ENCODE assay signal across 8 mouse cellular contexts in genomic region chrX:36195736-36196525, GRCm38 (mm10). TPM values are rescaled to one million over a fixed set of nuclear protein-coding genes. Genes with fewer than 3 reads are reported as not detected.
A peak's percentile ranks its signal among the peaks of the same experiment; 100 is the strongest.
DNase-seq lines count a peak whose midpoint lies in the region; ATAC-seq lines count a peak whose summit lies in the region.

Gene Zcchc12, plus strand, starts transcription at chrX:36195904.

- H3K9ac ChIP-seq in forebrain, embryonic 14.5 days (ENCODE audit: low read length), result peak within 1 kb of the TSS; percentile 55
- H3K9ac ChIP-seq in intestine, embryonic 14.5 days (ENCODE audit: low read length), result no peak within 1 kb of the TSS
- no peak within 1 kb of the TSS for H3K9ac ChIP-seq in limb, embryonic 13.5 days

- H3K4me3 ChIP-seq in forebrain, embryonic 14.5 days (ENCODE audit: low read depth, low read length), result peak within 1 kb of the TSS; percentile 35
- peak within 1 kb of the TSS; percentile 21 for H3K4me3 ChIP-seq in intestine, embryonic 14.5 days (ENCODE audit: low read depth, low read length)
- peak within 1 kb of the TSS; percentile 35 for H3K4me3 ChIP-seq in limb, embryonic 13.5 days

- peak within 1 kb of the TSS; percentile 44 for H3K4me2 ChIP-seq in forebrain, embryonic 14.5 days (ENCODE audit: low read length)
- H3K4me2 ChIP-seq in intestine, embryonic 14.5 days (ENCODE audit: low read length), result peak within 1 kb of the TSS; percentile 41
- peak within 1 kb of the TSS; percentile 63 for H3K4me2 ChIP-seq in limb, embryonic 13.5 days (replicated peaks)

- H3K36me3 ChIP-seq in forebrain, embryonic 14.5 days (ENCODE audit: control insufficient read depth, insufficient read depth, low read length), result no peaks in the 10 kb centered on the region
- no peaks in the 10 kb centered on the region for H3K36me3 ChIP-seq in intestine, embryonic 14.5 days (ENCODE audit: control insufficient read depth, insufficient read depth, low read length)
- H3K36me3 ChIP-seq in limb, embryonic 13.5 days, result no peaks in the 10 kb centered on the region

- H3K27me3 ChIP-seq in forebrain, embryonic 14.5 days (replicated peaks; ENCODE audit: control insufficient read depth, insufficient read depth, low read length), result no peaks in the 10 kb centered on the region
- 0 out of 2 replicates have a peak, but pooled peaks cover 3% of the 10 kb centered on the region for H3K27me3 ChIP-seq in intestine, embryonic 14.5 days (replicated peaks; ENCODE audit: control insufficient read depth, insufficient read depth, low read length)
- H3K27me3 ChIP-seq in limb, embryonic 13.5 days, result no peaks in the 10 kb centered on the region

- no peaks in the 10 kb centered on the region for H3K9me3 ChIP-seq in forebrain, embryonic 14.5 days (replicated peaks; ENCODE audit: control insufficient read depth, low read length)
- H3K9me3 ChIP-seq in intestine, embryonic 14.5 days (ENCODE audit: control insufficient read depth, low read length), result no peaks in the 10 kb centered on the region
- no peaks in the 10 kb centered on the region for H3K9me3 ChIP-seq in limb, embryonic 13.5 days

- peak; percentile 6 to 42 for DNase-seq in adrenal gland, adult (ENCODE audit: inconsistent age in 2 of 2, low spot score in 1 of 2)
- DNase-seq in adrenal gland, adult 8-10 months, result no peak
- DNase-seq in adrenal gland, postnatal 14 days, result peak; percentile 48
- DNase-seq in forebrain, embryonic 14.5 days (ENCODE audit: low spot score), result peak; percentile 75
- DNase-seq in intestine, embryonic 14.5 days (ENCODE audit: low spot score), result no peak
- peak; percentile 52 for DNase-seq in right cerebral cortex, adult 18-20 months
- DNase-seq in urinary bladder, adult 2 months (ENCODE audit: low spot score), result no peak

- 34% methylated on average over 28 of the region's 28 CpGs for WGBS in forebrain, embryonic 14.5 days
- 14% methylated on average over 24 of the region's 28 CpGs for WGBS in intestine, embryonic 14.5 days
- 14% methylated on average over 27 of the region's 28 CpGs for WGBS in limb, embryonic 13.5 days

- no peaks in the 10 kb centered on the region for H3K4me1 ChIP-seq in forebrain, embryonic 14.5 days (ENCODE audit: control insufficient read depth, insufficient read depth, low read length)
- no peaks in the 10 kb centered on the region for H3K4me1 ChIP-seq in intestine, embryonic 14.5 days (replicated peaks; ENCODE audit: control insufficient read depth, insufficient read depth, low read length)
- peaks cover 4% of the 10 kb centered on the region; the same call in 1 of the 2 replicates for H3K4me1 ChIP-seq in limb, embryonic 13.5 days

- peak; percentile 79 for ATAC-seq in forebrain, embryonic 14.5 days
- ATAC-seq in intestine, embryonic 14.5 days (replicated peaks; ENCODE audit: low FRiP score, low TSS enrichment, low read depth), result no peak
- peak; percentile 64 for ATAC-seq in limb, embryonic 13.5 days (ENCODE audit: low FRiP score, low read depth)

- peak within 1 kb of the TSS; percentile 68 for H3K27ac ChIP-seq in forebrain, embryonic 14.5 days (ENCODE audit: low read depth, low read length)
- H3K27ac ChIP-seq in intestine, embryonic 14.5 days (ENCODE audit: low read depth), result no peak within 1 kb of the TSS
- no peak within 1 kb of the TSS for H3K27ac ChIP-seq in limb, embryonic 13.5 days

RNA-seq across cellular contexts. Expression of gene Zcchc12, which starts in this region (rescaled TPM):
- total RNA-seq in adrenal gland, adult 8-10 months (2022), result 1 to 10 TPM; 4.1 to 9.0 (median 5.5) TPM
- total RNA-seq in adrenal gland, postnatal 14 days (2021), result 4.1 and 6.3 TPM in 2 replicates
- 202 and 243 TPM in 2 replicates for polyA plus RNA-seq in forebrain, embryonic 14.5 days (2014; fragmentation: Nextera tagmentation; extraction: Ambion mirVana)
- 19.7 and 21.4 TPM in 2 replicates for polyA plus RNA-seq in intestine, embryonic 14.5 days (2014; fragmentation: Nextera tagmentation; extraction: Ambion mirVana)
- polyA plus RNA-seq in limb, embryonic 13.5 days (2015; fragmentation: Nextera tagmentation; extraction: Ambion mirVana), result 17.0 and 18.1 TPM in 2 replicates
- 0.25 and 0.34 TPM in 2 replicates for polyA plus RNA-seq in urinary bladder, adult 2 months (2012; rRNA removed)

Comparison
In these comparisons a context has a peak if more than half of its experiments do, and no peak if none do; other contexts are left out.
1. RNA of gene Zcchc12 (polyA plus RNA-seq): 202 to 243 TPM in forebrain, embryonic 14.5 days, 19.7 to 21.4 TPM in intestine, embryonic 14.5 days and 17.0 to 18.1 TPM in limb, embryonic 13.5 days; 0.25 to 0.34 TPM in urinary bladder, adult 2 months; every median in the first group is over 10 times any median in the second.
2. DNase-seq: peak in adrenal gland, adult (2 of 2), adrenal gland, postnatal 14 days (single experiment), forebrain, embryonic 14.5 days (single experiment) and right cerebral cortex, adult 18-20 months (single experiment); none in adrenal gland, adult 8-10 months (single experiment), intestine, embryonic 14.5 days (single experiment) and urinary bladder, adult 2 months (single experiment).
3. Peak in every context shown above with its lines, with median percentiles within 50 percentile points of each other: H3K4me2 ChIP-seq and H3K4me3 ChIP-seq.